Mouse (Mus musculus) kidney, adult 2 months (tissue): ENCODE measurements around the gene Actn2.

Source experiments
- CTCF ChIP-seq: fragments of 200-500 bp; conservative IDR thresholded peaks from 2 replicates; pipeline ENCODE4 v1.5.1; 2011; ENCODE audit warnings: low read depth, mild to moderate bottlenecking, control low read depth, low read length, moderate library complexity, mixed read lengths; ENCODE audit not compliant: insufficient read depth, insufficient read length
- POLR2A ChIP-seq: fragments of 200-500 bp; IDR thresholded peaks from one replicate; pipeline ENCODE4 v1.6.1; 2011; ENCODE audit warnings: low read depth, low read length, control low read depth

DNA sequence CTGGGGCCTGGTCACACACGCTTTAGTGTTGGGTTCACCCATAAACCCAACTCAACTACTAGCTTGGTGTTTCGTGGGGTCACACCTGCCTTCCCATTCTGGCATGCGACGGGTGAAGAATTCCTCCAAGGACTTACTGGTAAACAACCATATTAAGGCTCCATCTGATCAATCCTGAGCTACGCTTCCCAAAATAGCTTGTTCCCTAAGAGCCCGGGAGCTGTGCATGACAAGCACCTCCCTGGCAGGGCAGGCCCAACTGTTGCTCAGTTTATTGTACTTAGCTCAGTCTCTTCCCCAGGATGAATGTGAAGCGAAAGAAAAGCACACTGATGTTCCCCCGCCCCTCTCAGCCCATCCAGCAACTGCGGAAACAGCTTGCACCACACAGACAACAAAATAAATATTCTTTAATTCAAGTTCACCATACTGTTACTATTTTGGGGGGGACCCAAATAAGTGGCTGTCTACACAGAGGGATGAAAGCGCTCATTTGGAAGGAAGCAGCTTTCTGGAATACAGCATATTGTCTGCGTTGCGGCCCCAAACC, 17.4 kb downstream of the Actn2 start:
- TF ChIP-seq POLR2A (no peak), CTCF (no peak)
